Mouse (Mus musculus): ENCODE measurements around the gene Macf1.

- TF ChIP-seq POLR2A (IDR thresholded peaks at IDR 0.05; ENCODE audit: low read depth, low read length) (no peak), CTCF (IDR thresholded peaks at IDR 0.05; ENCODE audit: extremely low read depth, insufficient read depth, insufficient read length, insufficient replicate concordance) (no peak)
Observed at GRCm38 (mm10) chr4:123331326-123331725, 352.8 kb downstream of the Macf1 start.
